Mouse (Mus musculus) embryonic fibroblast, embryonic 13.5 days (primary cell): ENCODE results near the gene Gxylt1.

Source experiments
- CTCF ChIP-seq: IDR thresholded peaks from 2 replicates; pipeline ENCODE4 v1.5.1; 2011; ENCODE audit warnings: mild to moderate bottlenecking, control low read depth, low read length, moderate library complexity, borderline replicate concordance; ENCODE audit not compliant: insufficient read depth
- POLR2A ChIP-seq: IDR thresholded peaks from 2 replicates; pipeline ENCODE4 v1.6.1; 2011; ENCODE audit warnings: low read depth, mild to moderate bottlenecking, control low read depth, low read length, moderate library complexity

- TF ChIP-seq CTCF (no peak), POLR2A (no peak)
Observed at GRCm38 (mm10) chr15:93253172-93253571, 21.8 kb downstream of the Gxylt1 start.
